Mouse (Mus musculus) embryonic fibroblast, embryonic 13.5 days (primary cell): ENCODE measurements at regions not wholly inside any gene's neighbourhood (a gene's known extent, or its start where the extent isn't known, plus 50 kb on each side); places are given as distances from the start of the nearest gene placed in this dataset.

Experiments used
- CTCF ChIP-seq: IDR thresholded peaks from 2 replicates; pipeline ENCODE4 v1.5.1; 2011; ENCODE audit warnings: mild to moderate bottlenecking, control low read depth, low read length, moderate library complexity, borderline replicate concordance; ENCODE audit not compliant: insufficient read depth
- POLR2A ChIP-seq: IDR thresholded peaks from 2 replicates; pipeline ENCODE4 v1.6.1; 2011; ENCODE audit warnings: low read depth, mild to moderate bottlenecking, control low read depth, low read length, moderate library complexity

DNA sequence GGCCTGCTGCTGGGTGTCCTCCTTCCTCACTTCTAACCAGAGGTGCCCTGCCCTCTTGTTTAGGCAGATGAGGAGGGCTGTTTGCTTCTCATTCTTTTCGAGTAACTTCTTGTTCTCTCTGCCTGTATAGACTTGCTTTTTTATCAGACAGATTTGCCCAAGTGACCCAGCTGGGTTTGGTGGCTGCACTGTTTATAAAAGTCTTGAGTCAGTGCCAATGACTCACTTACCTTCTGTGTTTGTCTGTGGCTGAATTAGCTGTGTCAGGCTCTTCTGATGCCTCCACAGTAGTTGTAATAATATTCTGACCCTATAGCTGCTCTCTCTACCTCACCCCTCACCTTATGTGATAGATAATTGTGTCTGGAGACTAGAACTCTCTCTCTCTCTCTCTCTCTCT, 62.2 kb upstream of the Kcna4 start:
- TF ChIP-seq CTCF (no peak), POLR2A (no peak)
